Mouse (Mus musculus) ES-E14 (cell line): ENCODE measurements around the gene Rfx2.

Experiments used
- CHD2 ChIP-seq: IDR thresholded peaks from 2 replicates; pipeline ENCODE4 v1.6.1; 2014; ENCODE audit warnings: mild to moderate bottlenecking, low read depth, low read length, inconsistent platforms
- HCFC1 ChIP-seq: IDR thresholded peaks from 2 replicates; pipeline ENCODE4 v1.6.1; 2012; ENCODE audit warnings: low read length, inconsistent platforms, borderline replicate concordance; ENCODE audit not compliant: insufficient read depth
- MAFK ChIP-seq: IDR thresholded peaks from 2 replicates; pipeline ENCODE4 v1.6.1; 2014; ENCODE audit warnings: mild to moderate bottlenecking, low read depth, low read length, inconsistent platforms; ENCODE audit not compliant: insufficient read depth
- ZC3H11A ChIP-seq: IDR thresholded peaks from 2 replicates; pipeline ENCODE4 v1.6.1; 2012; ENCODE audit warnings: low read depth, mild to moderate bottlenecking, inconsistent platforms, low read length, borderline replicate concordance

- TF ChIP-seq ZC3H11A (no peak), CHD2 (no peak), HCFC1 (no peak), MAFK (no peak)
Observed at GRCm38 (mm10) chr17:56778779-56779362, 51.9 kb downstream of the Rfx2 start.
